Mouse (Mus musculus) CH12.LX (cell line): ENCODE measurements around the gene Slc4a3.

ENCODE experiments used
- CTCF ChIP-seq, 2 experiments: IDR thresholded peaks in 1 of 2; conservative IDR thresholded peaks in 1 of 2; 2 replicates each; pipeline ENCODE4 v1.5.1; 2011 to 2012; ENCODE audit warnings: low read depth in 2 of 2, low read length in 2 of 2, improper control_type of control experiment in 1 of 2, inconsistent platforms in 1 of 2, mild to moderate bottlenecking in 1 of 2, moderate library complexity in 1 of 2
- EP300 ChIP-seq: IDR thresholded peaks from 2 replicates; pipeline ENCODE4 v1.6.1; 2011; ENCODE audit warnings: low read length, improper control_type of control experiment
- ETS1 ChIP-seq: conservative IDR thresholded peaks from 2 replicates; pipeline ENCODE4 v1.6.1; 2012; ENCODE audit warnings: low read depth, mild to moderate bottlenecking, inconsistent platforms, low read length, improper control_type of control experiment, moderate library complexity
- GABPA ChIP-seq: IDR thresholded peaks from 2 replicates; pipeline ENCODE4 v1.6.1; 2012; ENCODE audit warnings: low read depth, low read length, improper control_type of control experiment, inconsistent platforms; ENCODE audit not compliant: insufficient replicate concordance
- MAZ ChIP-seq: IDR thresholded peaks from 2 replicates; pipeline ENCODE4 v1.6.1; 2012; ENCODE audit warnings: low read depth, mild to moderate bottlenecking, inconsistent platforms, low read length, improper control_type of control experiment, moderate library complexity
- NRF1 ChIP-seq: IDR thresholded peaks from 2 replicates; pipeline ENCODE4 v1.6.1; 2014; ENCODE audit warnings: low read depth, mild to moderate bottlenecking, inconsistent platforms, low read length, improper control_type of control experiment, moderate library complexity
- SIN3A ChIP-seq: IDR thresholded peaks from 2 replicates; pipeline ENCODE4 v1.6.1; 2012; ENCODE audit warnings: low read length, improper control_type of control experiment, inconsistent platforms
- UBTF ChIP-seq: IDR thresholded peaks from 2 replicates; pipeline ENCODE4 v1.6.1; 2012; ENCODE audit warnings: low read depth, mild to moderate bottlenecking, inconsistent platforms, low read length, improper control_type of control experiment, moderate library complexity
- USF1 ChIP-seq: IDR thresholded peaks from 2 replicates; pipeline ENCODE4 v1.6.1; 2014; ENCODE audit warnings: low read depth, mild to moderate bottlenecking, inconsistent platforms, low read length, improper control_type of control experiment

DNA sequence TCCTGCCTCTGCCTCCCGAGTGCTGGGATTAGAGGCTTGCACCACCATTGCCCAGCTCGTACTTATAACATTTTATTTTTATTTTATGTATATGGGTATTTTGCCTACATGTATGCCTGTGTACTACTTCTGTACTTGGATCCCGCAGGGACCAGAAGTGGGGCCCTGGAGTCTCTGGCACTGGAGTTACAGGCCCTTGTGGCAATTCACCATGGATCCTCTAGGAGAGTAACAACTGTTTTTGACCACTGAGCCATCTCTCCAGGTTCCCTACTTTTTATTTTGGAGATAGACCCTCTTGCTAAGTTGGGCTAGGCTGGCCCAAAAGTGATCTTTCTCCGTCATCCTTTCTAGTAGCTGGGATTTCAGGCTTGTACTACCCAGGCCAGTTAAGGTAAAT lies 27.6 kb upstream of the Slc4a3 start:
- TF ChIP-seq EP300, result no peak
- no peak for TF ChIP-seq NRF1
- TF ChIP-seq SIN3A, result no peak
- TF ChIP-seq GABPA, result no peak
- no peak for TF ChIP-seq ETS1
- TF ChIP-seq MAZ, result no peak
- no peak for TF ChIP-seq USF1
- no peak for TF ChIP-seq CTCF (conservative IDR thresholded peaks at IDR 0.05 in 1 of 2, IDR thresholded peaks at IDR 0.05 in 1 of 2; ENCODE audit: low read depth in 2 of 2, low read length in 2 of 2)
- TF ChIP-seq UBTF, result no peak
